Mouse (Mus musculus) limb, embryonic 15.5 days (tissue): ENCODE measurements around the gene Pgls. TPM values are rescaled to one million over a fixed set of nuclear protein-coding genes. Genes with fewer than 3 reads are reported as not detected.

Experiments used
- ATAC-seq: fragments of 200-750 bp; cut with Nextera tagmentation; 2 replicates; pipeline ENCODE4 v1.8.0; 2017; ENCODE audit warnings: low read depth, moderate TSS enrichment; ENCODE audit not compliant: insufficient number of reproducible peaks, low FRiP score, low TSS enrichment
- H3K27ac ChIP-seq: fragments of 300-500 bp; sonication (generic); 2 replicates; pipeline ENCODE4 v1.5.1; 2015; ENCODE audit warnings: moderate library complexity, mild to moderate bottlenecking, inconsistent platforms
- H3K27me3 ChIP-seq: fragments of 300-500 bp; sonication (generic); 2 replicates; pipeline ENCODE4 v1.6.1; 2015; ENCODE audit warnings: inconsistent platforms
- H3K36me3 ChIP-seq: fragments of 300-500 bp; sonication (generic); 2 replicates; pipeline ENCODE4 v1.6.1; 2015; ENCODE audit warnings: inconsistent platforms
- H3K4me1 ChIP-seq: fragments of 300-500 bp; sonication (generic); 2 replicates; pipeline ENCODE4 v1.6.1; 2015; ENCODE audit warnings: inconsistent platforms
- H3K4me2 ChIP-seq: fragments of 300-500 bp; sonication (generic); 2 replicates; pipeline ENCODE4 v1.6.1; 2015; ENCODE audit warnings: mild to moderate bottlenecking, inconsistent platforms
- H3K4me3 ChIP-seq: fragments of 300-500 bp; sonication (generic); 2 replicates; pipeline ENCODE4 v1.5.1; 2015; ENCODE audit warnings: mild to moderate bottlenecking, inconsistent platforms
- H3K9ac ChIP-seq: fragments of 300-500 bp; sonication (generic); 2 replicates; pipeline ENCODE4 v1.6.1; 2015; ENCODE audit warnings: inconsistent platforms
- H3K9me3 ChIP-seq: fragments of 300-500 bp; sonication (generic); 2 replicates; pipeline ENCODE4 v1.6.1; 2016; ENCODE audit warnings: inconsistent platforms
- WGBS: fragments of 180-500 bp; shearing (Covaris S2); methylation state at CpG from one replicate; pipeline ENCODE4 v1.1.7; 2015; 5-methylcytosine and 5-hydroxymethylcytosine counted together
- polyA plus RNA-seq: library from polyadenylated mRNA; unstranded; fragments of >200 nt; fragmentation: Nextera tagmentation; extraction: Ambion mirVana; gene quantifications from 2 replicates; pipeline ENCODE4 v1.2.1, GENCODE M21; 2015

The Pgls gene
- polyA plus RNA-seq = 200 and 202 TPM in 2 replicates

- under 1% methylated on average over 71 of the region's 71 CpGs for WGBS
- peaks cover 41% of the 10 kb centered on the region for H3K4me1 ChIP-seq
- H3K27me3 ChIP-seq = no peaks in the 10 kb centered on the region
- H3K4me3 ChIP-seq = peak within 1 kb of the TSS; percentile 94
- peaks cover 18% of the 10 kb centered on the region for H3K36me3 ChIP-seq
- H3K27ac ChIP-seq = peak within 1 kb of the TSS; percentile 98
- peak within 1 kb of the TSS; percentile 95 for H3K9ac ChIP-seq
- no peaks in the 10 kb centered on the region for H3K9me3 ChIP-seq
- peak; percentile 87 for ATAC-seq
- H3K4me2 ChIP-seq = peak within 1 kb of the TSS; percentile 92
Observed at GRCm38 (mm10) chr8:71591471-71592373, at the start of gene Pgls. Gene Pgls (plus strand): TSS chr8:71592176.

GRCm38 (mm10) chr8:71542632-71543343, 49.2 kb upstream of the Pgls start, which contains the start of gene Mvb12a:
Gene Mvb12a (plus strand): TSS chr8:71542922.
- Histone ChIP-seq H3K4me2 (peak within 1 kb of the TSS; percentile 89), H3K4me3 (peak within 1 kb of the TSS; percentile 87), H3K9ac (peak within 1 kb of the TSS; percentile 82), H3K27ac (peak within 1 kb of the TSS; percentile 72), H3K4me1 (peaks cover 14% of the 10 kb centered on the region), H3K9me3 (no peaks in the 10 kb centered on the region), H3K27me3 (no peaks in the 10 kb centered on the region), H3K36me3 (peaks cover 26% of the 10 kb centered on the region)
- WGBS = under 1% methylated on average over 55 of the region's 55 CpGs
- peak; percentile 95 for ATAC-seq

DNA sequence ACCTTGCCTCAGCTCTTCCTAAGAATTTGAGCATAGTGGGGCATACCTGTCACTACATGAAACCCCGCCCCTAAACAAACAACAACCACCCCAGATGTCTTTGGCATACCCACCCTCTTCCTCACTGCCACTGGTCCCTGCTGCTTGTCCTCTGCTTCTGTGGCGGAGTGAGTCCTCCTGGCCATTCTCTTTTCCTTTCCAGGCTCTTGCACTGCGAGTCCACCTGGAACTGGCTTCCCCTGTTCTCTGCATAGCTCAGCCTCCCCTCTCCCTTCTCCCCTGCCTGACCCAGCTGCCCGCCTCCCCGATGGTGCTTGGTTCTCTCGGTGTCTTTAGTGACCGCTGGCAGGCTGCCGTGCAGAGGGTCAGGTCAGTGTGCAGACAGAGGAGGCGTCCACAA, 48.2 kb upstream of the Pgls start:
- peaks cover 10% of the 10 kb centered on the region for H3K4me1 ChIP-seq
- peak overlapping the region; percentile 89 for H3K4me2 ChIP-seq
- ATAC-seq = no peak
- no peak overlapping the region; the same call in 1 of the 2 replicates for H3K9ac ChIP-seq
- peak overlapping the region; percentile 87 for H3K4me3 ChIP-seq
- no peaks in the 10 kb centered on the region for H3K9me3 ChIP-seq
- peaks cover 34% of the 10 kb centered on the region for H3K36me3 ChIP-seq
- WGBS = 86% methylated on average over 9 of the region's 9 CpGs
- no peak overlapping the region for H3K27ac ChIP-seq
- H3K27me3 ChIP-seq = no peaks in the 10 kb centered on the region

DNA sequence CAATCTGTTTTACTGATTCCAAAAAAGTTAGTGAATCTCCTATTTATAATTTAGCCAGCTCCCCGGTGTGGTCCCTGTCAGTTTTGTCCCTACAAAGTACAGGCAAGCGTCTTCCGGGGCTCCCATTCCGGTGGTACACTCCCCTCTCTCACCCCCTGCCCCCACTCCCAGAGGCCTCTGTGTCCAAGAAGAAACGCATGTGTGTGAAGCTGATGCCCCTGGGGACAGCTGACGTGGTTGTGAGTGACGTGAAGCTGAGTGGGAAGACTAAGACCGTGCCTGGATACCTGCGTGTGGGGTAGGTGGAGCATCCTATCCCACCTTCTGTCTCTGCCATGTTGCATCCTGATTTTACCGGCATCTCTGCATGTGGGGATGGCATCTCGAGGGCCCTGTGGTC, 46.9 kb upstream of the Pgls start:
- 88% methylated on average over 11 of the region's 11 CpGs for WGBS
- H3K4me3 ChIP-seq = no peak overlapping the region
- no peaks in the 10 kb centered on the region for H3K27me3 ChIP-seq
- ATAC-seq = no peak
- no peaks in the 10 kb centered on the region for H3K9me3 ChIP-seq
- H3K36me3 ChIP-seq = peaks cover 40% of the 10 kb centered on the region
- no peak overlapping the region for H3K9ac ChIP-seq
- peaks cover 10% of the 10 kb centered on the region for H3K4me1 ChIP-seq
- H3K4me2 ChIP-seq = no peak overlapping the region
- H3K27ac ChIP-seq = no peak overlapping the region

DNA sequence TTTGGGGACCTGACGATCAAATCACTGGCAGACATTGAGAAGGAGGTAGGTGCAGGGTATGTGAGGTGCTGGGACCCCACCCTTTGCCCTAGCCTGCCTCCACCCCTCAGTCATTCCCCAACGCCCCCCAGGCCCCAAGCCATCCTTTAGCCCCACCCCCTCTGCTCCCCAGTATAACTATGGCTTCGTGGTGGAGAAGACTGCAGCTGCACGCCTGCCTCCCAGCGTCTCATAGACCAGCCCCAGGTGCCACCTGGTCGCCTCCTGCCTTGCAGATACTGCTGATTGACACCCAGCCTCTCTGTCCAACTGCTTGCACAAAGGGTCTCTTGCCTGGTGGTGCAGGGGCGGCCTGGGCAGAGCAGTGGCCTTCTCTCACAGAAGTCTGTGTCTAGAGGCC, 44.4 kb upstream of the Pgls start:
- Histone ChIP-seq H3K4me2 (no peak overlapping the region), H3K27me3 (no peaks in the 10 kb centered on the region), H3K9ac (no peak overlapping the region), H3K4me3 (no peak overlapping the region), H3K27ac (no peak overlapping the region), H3K36me3 (peaks cover 40% of the 10 kb centered on the region), H3K4me1 (peaks cover 10% of the 10 kb centered on the region), H3K9me3 (no peaks in the 10 kb centered on the region)
- 89% methylated on average over 6 of the region's 7 CpGs for WGBS
- no peak for ATAC-seq

DNA sequence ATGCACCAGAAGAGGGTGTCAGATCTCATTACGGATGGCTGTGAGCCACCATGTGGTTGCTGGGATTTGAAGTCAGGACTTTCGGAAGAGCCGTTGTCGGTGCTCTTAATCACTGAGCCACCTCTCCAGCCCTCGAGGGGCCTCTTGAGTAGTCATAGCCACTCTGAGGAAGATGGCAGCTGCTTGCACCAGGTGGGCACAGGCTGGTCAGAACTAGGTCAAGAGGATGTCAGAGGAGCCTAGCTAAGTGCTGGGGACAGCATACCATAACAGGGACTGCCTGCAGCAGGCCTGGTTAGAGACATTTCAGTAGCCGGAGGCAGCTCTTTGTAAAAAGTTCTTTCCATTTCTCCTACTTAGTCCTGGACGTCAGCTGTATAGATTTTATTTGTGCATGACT, 41.2 kb upstream of the Pgls start:
- 62% methylated on average over 7 of the region's 7 CpGs for WGBS
- no peak overlapping the region for H3K4me3 ChIP-seq
- no peak overlapping the region for H3K9ac ChIP-seq
- H3K4me1 ChIP-seq = no peaks in the 10 kb centered on the region
- no peak overlapping the region for H3K4me2 ChIP-seq
- H3K9me3 ChIP-seq = no peaks in the 10 kb centered on the region
- peaks cover 32% of the 10 kb centered on the region for H3K36me3 ChIP-seq
- ATAC-seq = no peak
- peaks cover 5% of the 10 kb centered on the region for H3K27me3 ChIP-seq
- no peak overlapping the region for H3K27ac ChIP-seq

DNA sequence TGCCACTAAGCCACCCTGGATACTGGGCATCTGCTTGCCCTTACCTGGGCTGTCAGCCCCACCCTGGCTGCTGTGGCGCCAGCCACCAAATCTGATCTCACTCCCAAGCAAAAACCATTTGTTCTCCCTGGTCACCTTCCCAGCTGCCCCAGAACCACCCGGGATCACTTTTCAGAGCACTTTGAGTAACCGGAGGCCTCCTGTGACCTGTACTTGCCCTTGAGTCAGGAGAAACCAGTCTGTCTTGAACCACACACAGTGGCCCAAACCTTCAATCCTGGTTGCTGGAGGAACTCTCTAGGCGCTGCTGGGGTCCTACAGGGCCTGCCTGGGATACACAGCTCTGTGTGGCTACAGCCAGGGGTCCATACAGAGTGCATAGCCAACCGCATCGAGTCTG, 39.2 kb upstream of the Pgls start:
- peaks cover 25% of the 10 kb centered on the region for H3K27me3 ChIP-seq
- no peak overlapping the region for H3K4me3 ChIP-seq
- H3K36me3 ChIP-seq = peaks cover 14% of the 10 kb centered on the region
- WGBS = 44% methylated on average over 6 of the region's 6 CpGs
- H3K4me1 ChIP-seq = no peaks in the 10 kb centered on the region
- no peak overlapping the region for H3K9ac ChIP-seq
- no peak overlapping the region for H3K4me2 ChIP-seq
- no peak overlapping the region for H3K27ac ChIP-seq
- H3K9me3 ChIP-seq = no peaks in the 10 kb centered on the region
- ATAC-seq = no peak

GRCm38 (mm10) chr8:71554001-71554400, 38.0 kb upstream of the Pgls start:
- Histone ChIP-seq H3K27me3 (peaks cover 38% of the 10 kb centered on the region), H3K4me1 (peaks cover 10% of the 10 kb centered on the region), H3K4me3 (no peak overlapping the region), H3K36me3 (peaks cover 4% of the 10 kb centered on the region; the same call in 1 of the 2 replicates), H3K9me3 (no peaks in the 10 kb centered on the region), H3K4me2 (no peak overlapping the region), H3K9ac (no peak overlapping the region), H3K27ac (no peak overlapping the region)
- 72% methylated on average over 6 of the region's 6 CpGs for WGBS
- no peak for ATAC-seq

DNA sequence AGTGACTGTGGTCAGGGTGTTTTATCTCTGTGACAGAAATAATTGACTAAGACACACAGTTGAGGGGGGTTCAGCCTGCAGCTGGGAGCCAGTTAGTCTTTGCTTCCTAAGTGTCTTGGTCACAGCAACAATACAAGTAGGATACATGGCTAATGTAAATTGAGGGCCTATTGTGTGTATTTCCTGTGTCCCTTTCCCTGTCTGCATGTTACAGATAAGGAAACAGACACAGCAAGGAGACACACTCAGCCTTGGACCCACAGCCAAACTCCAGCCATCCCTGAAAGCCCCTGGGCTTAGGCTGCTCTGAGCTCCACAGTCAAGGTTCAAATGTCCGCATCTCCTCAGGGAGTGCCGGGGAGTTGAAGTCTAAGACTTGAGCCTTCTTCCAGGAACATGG, 37.3 kb upstream of the Pgls start:
- H3K9ac ChIP-seq = no peak overlapping the region
- peaks cover 13% of the 10 kb centered on the region for H3K4me1 ChIP-seq
- no peaks in the 10 kb centered on the region for H3K9me3 ChIP-seq
- WGBS = 81% methylated on average over 2 of the region's 2 CpGs
- H3K4me2 ChIP-seq = no peak overlapping the region
- no peak overlapping the region for H3K4me3 ChIP-seq
- no peaks in the 10 kb centered on the region for H3K36me3 ChIP-seq
- no peak for ATAC-seq
- peaks cover 44% of the 10 kb centered on the region for H3K27me3 ChIP-seq
- H3K27ac ChIP-seq = no peak overlapping the region

DNA sequence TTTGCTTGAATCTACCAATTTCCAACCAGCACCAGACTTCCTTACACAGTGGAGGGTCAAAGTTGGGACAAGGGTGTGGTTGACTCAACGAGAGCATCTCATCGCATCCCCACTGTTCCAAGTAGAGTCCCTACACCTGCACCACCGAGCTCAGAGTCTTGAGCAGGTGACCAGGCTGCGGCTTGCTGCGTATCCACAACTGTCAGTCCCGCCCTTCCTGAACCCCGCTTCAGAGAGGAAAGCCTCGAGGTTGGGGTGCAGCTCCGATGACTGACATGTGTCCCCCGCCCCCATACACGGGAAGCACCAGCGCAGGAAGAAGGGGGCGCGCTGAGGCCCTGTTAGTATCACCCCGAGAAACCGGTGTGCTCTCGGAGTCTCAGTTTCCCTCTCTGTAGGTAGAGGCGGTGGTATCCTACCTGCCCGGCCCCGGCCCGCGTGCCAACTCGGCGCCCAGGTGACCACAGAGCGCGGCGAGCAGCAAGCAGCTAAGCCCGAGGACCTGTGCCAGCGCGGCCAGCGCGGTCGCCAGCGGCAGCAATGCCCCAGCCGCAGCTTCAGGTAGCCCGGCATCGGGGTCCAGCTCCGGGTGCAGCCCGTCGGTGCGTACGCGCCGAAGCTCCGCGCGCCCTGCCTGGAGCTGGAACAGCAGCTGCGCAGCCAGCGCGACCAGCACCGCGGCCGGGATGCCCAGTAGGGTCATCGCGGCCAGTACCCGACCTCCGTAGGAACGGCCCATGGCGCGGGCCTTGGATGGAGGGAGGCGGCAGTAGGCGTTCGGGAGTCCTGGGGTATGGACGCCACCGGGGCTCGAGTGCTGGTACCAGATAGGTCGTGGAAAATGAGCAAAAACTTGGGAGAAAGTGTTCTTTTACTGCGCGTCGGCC, 33.7 kb upstream of the Pgls start, which contains the start of gene Tmem221:
Gene Tmem221 (minus strand): TSS at position 801 of the 887 bp plus-strand sequence.
- Histone ChIP-seq H3K27me3 (peaks cover 78% of the 10 kb centered on the region), H3K36me3 (no peaks in the 10 kb centered on the region), H3K9me3 (no peaks in the 10 kb centered on the region), H3K4me1 (peaks cover 23% of the 10 kb centered on the region), H3K4me2 (peak within 1 kb of the TSS; percentile 69), H3K4me3 (peak within 1 kb of the TSS; percentile 40), H3K9ac (peak within 1 kb of the TSS; percentile 28; the same call in 1 of the 2 replicates), H3K27ac (no peak within 1 kb of the TSS)
- 5% methylated on average over 70 of the region's 70 CpGs for WGBS
- no peak for ATAC-seq

DNA sequence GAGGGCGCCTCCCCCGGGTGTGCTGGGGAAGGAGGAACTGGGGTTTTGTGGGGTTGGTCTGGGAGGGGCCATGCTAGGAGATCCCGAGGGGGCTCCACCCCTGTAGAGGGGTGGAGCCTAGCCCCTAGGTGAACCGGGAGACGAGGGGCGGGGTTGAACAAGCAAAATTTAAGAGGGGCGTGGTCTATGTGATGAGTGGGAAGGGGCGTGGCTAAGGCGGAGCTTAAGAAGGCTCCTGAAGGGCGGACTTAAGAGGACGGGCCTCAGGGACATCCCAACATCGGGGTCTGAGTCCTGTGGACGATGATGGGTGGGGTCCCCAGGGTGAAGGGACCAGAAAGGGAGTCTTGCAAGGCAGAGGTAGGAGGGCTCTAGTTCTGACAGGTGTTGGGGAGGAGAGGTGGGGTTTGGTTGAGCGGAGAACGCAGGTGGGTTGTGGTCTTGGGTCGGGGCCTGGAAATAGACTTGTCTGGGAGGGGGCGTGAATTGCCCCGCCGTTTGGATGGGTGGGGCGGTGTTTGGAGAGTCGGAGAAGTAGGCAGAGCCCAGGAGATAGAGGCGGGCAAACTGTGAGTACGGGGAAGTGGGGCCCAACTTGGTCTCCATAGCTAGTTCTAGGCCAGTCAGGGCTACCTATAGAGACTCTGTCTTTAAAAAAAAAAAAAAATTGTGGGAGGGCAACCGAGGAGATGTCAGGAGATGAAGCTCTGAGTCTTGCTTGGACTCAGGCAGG, 32.9 kb upstream of the Pgls start:
- H3K9ac ChIP-seq = peak overlapping the region; percentile 28; the same call in 1 of the 2 replicates
- H3K4me2 ChIP-seq = peak overlapping the region; percentile 69
- peak overlapping the region; percentile 40 for H3K4me3 ChIP-seq
- no peaks in the 10 kb centered on the region for H3K9me3 ChIP-seq
- ATAC-seq = peak; percentile 32; the same call in 1 of the 2 replicates
- 2% methylated on average over 24 of the region's 24 CpGs for WGBS
- peaks cover 84% of the 10 kb centered on the region for H3K27me3 ChIP-seq
- H3K4me1 ChIP-seq = peaks cover 23% of the 10 kb centered on the region
- H3K27ac ChIP-seq = no peak overlapping the region
- no peaks in the 10 kb centered on the region for H3K36me3 ChIP-seq
